Mouse (Mus musculus): ENCODE data around the gene Antxr1.

The Antxr1 gene

DNA sequence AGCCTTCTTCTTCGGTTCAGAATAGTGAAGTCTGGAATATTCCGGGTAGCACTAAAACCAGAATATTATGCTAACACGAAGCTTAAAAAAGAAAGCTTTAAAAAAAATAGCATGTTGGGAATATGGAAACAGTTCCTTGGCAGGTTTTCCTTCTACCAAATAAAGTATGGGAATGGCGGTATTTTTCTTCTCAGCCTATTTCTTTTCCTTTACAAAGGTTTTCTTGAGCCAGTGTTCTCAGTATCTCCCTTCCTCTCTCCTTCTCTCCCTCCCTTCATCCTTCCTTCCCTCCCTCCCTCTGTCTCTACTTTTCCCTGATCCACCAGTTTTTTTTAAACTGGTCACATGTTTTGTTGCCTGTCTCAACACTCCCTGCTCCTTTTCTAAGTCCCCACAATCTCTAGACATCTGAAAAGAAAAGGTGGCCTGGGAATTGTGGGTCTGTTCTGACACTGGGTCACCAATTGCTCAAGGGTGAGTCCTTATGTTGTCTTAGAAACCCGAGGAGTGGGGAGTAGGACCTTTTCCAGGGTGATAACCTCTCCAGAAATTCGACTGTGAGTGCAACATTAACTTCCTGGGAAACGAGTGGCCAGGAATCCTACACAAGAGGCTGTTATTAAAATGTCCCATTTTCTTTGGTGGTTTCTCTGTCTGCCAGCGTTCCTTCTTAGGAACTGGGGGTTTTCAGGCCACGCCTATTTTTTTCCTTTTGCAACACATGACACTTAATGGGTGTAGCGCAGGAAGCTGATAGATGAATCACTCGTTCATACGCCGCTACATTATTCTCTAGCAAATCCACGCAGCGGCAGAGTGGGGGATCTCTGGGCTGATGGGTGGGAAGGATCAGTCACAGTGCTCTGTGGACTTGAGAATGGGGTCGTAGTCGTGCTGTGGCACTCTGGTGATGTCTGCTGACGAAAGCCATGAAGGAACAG, 42.4 kb downstream of the Antxr1 start:
- ATAC-seq (ENCODE audit: low TSS enrichment), result peak; percentile 69

DNA sequence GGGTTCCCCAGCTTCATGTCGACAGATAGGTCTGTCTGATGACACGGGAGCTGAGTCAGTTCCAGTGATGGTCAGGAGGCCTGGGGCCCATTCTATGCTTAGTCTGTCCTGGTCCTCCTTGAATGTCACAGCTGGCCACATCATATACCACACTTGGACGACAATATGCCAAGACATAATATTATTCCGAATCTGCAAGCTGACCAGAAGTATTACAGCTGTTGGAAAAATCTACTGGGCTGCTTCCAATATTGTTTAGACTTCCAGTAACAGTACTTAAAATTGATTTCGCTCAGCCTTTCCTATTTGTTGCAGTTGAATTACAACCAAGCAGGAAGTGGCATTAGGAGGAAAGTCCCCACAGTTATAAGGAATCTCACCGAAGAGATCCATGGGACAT, 48.4 kb downstream of the Antxr1 start:
- ATAC-seq (ENCODE audit: low TSS enrichment), result no peak

GRCm38 (mm10) chr6:87285365-87285749, 50.3 kb downstream of the Antxr1 start:
- ATAC-seq (ENCODE audit: low TSS enrichment), result no peak

DNA sequence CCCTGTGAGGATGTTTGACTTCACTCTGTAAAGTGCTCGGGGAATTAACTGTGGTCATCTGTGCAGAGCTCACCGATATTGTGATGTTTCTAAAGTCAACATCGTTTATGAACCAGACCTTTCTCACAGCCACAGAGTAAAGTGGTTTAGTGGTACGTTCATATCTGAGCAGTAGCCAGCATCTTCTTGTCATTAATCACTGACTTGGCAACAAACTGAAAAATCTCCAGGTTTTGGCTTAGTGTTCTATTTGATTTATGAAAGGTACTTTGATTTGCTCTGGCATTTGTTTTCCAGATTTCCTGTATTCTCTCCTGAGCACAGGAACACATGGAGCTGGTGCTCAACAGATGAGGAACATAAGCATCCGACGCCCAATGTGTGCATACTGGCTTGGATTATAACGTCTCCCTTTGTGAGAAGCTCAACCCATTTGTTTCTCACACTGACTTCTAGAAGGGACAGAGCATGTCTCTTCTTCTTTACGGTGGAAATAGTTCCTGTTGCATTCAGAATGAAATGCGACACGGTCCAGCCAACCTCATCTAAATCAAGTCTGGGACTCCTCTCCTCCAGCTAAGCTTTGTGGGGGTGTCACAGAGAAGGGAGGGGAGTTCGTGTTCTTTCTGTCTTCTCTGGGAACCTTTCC, 50.8 kb downstream of the Antxr1 start:
- no peak; the same call in 1 of the 2 replicates for ATAC-seq (ENCODE audit: low TSS enrichment)

GRCm38 (mm10) chr6:87282346-87282781, 53.3 kb downstream of the Antxr1 start:
- no peak for ATAC-seq (ENCODE audit: low TSS enrichment)

DNA sequence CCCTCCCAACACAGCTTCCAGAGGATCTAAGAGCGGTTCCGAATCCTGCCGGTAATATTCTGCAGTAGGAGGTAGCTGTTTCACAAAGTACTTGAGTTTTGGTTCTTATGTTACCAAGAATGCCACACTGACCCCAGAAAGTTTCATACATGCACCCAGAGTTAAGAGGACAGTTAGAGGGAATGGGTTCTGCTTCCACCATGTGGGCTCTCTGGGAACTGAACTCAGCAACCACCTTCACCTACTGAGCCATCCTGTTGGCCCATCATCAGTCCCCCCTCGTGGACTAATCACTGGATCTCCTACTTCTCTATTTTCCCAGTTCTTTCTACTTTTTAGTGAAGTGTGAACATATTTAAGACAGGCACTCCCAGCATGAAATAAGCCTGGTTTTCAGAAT, 53.9 kb downstream of the Antxr1 start:
- no peak for ATAC-seq (ENCODE audit: low TSS enrichment)

DNA sequence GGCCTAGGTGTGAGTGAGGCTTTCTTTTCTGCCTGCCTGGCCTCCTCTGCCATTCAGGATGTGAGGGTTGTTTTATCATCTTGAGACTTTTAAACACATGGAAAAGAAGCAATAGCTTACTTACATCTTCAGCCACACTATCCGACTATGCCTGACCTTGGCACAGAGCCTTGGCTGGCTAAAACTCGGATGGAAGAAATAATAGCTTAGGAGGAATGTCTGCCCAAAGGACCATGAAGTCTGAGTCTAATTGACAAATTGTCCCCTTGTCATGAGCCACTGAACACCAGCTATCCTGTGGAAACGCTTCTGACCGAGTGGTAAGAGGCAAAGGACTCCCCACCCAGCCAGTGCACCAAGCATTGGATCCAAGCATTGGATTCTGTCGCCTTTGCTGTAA, 57.5 kb downstream of the Antxr1 start:
- no peak for ATAC-seq (ENCODE audit: low TSS enrichment)

DNA sequence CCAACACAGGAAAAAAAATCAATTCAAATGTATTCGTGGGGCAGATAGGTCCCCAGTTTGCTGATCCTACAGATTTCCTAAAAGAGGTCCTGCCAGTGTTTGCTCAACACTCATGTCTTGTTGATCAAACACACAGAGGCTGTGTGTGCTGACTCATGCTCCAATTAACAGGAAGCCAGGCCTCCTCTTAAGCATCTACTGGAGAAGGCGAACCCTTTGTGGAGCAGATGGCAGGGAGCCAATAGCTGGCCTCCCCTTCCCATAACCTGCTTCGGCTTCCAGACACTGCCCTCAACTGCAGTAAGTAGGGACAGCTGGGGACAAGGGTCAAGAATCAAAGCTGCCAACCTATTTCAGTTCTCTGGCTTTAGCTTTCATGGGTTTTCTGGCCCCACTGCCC, 58.1 kb downstream of the Antxr1 start:
- ATAC-seq (ENCODE audit: low TSS enrichment), result no peak

DNA sequence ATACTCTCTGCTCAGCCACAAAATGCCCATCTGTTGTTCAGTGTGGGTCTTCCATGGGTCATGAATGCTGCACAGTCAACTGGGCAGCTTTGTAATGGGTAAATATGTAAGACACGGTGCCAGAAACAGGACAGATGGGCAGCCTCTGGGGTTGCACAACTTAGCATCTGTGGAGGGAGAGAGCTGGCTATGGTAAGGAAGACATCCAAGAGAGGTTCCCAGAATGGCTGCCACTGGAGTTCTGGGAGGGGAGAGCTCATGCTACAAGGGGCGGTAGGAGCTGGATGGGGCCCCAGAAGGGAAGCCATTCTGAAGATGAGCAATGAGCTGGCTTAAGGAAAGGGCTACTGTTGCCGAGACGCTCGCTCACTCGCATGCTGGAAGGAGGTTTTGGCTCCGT, 58.7 kb downstream of the Antxr1 start:
- ATAC-seq (ENCODE audit: low TSS enrichment), result peak; percentile 76

GRCm38 (mm10) chr6:87274779-87275178, 60.8 kb downstream of the Antxr1 start:
- ATAC-seq (ENCODE audit: low TSS enrichment), result no peak

- no peak for ATAC-seq (ENCODE audit: low TSS enrichment)
These were observed 61.8 kb downstream of the Antxr1 start for GRCm38 (mm10) chr6:87273791-87274190.

DNA sequence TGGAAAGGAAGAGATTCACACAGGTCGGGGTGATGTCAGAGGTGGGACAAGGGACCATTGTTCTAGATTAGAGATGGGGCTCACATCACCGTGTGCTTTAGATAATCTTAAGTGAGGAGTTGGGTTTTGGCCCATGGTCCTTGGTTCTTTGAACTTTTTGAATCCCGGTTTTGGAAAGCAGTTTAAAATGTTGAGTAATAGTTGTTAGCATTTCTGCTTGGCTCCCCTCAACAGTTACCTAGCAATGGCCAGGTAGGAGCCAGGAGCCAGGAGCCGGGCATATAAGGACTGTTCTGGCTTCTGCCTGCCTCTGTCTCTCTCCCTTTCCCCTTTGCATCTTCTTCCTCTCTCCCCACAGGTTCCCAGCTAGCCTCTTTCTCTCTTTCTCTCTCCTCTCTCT, 62.5 kb downstream of the Antxr1 start:
- no peak for ATAC-seq (ENCODE audit: low TSS enrichment)

DNA sequence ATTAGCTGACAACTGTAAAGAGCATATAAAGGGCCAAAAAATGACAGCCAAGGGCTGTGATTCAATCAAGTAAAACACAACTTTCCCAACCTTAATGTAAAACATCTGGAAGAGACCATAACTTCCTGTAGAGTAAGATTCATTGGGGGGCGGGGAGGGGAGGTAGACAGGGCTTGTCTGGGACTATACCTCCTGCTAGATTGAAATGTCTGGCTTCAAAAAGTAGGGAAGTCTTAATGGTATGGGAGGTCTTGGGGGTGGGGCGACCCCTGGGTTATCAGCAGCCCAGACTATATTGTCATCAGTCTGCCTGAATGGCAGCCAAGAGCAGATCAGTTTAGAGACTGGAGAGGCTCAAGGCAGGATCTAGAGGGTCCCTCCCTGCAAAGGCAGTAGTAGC, 63.4 kb downstream of the Antxr1 start:
- ATAC-seq (ENCODE audit: low TSS enrichment), result no peak

DNA sequence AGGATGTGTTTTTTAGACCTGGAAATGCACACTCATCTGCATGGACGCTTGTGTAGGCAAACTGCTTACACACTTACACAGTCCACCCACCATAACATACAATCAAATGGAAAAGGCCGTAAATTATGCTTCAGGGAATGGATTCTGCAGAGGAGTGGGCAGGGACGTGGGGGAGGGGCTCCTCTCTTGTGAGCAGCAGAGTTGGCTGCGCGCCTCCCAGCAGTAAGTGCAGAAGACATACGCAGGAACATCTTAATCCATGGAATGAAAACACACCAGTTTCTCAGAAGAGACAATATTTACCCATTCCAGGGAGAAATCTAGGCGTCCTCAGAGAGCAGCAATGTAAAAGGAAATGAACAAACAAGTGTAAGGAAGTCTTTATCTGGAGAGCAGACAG, 65.2 kb downstream of the Antxr1 start:
- ATAC-seq (ENCODE audit: low TSS enrichment), result peak; percentile 87

DNA sequence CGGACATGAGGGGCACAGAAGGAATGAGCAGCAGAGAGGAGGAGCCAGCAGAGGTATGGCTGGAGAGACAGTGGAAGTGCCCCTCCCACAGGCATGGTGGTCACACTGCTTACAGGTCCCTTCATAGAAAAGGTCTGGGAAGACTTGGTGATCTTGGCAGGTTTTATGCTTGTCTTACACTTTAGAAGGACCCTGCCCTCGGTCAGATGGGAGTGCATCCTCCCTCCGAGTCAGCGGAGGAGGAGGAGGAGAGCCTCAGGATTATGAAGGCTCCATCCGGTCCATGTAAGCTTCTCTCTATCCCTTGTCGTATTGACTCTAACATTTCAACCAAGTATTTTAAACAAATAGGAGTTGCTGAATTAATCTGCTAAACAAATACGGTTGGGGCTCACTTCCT, 65.7 kb downstream of the Antxr1 start:
- ATAC-seq (ENCODE audit: low TSS enrichment), result no peak

- ATAC-seq (ENCODE audit: low TSS enrichment), result no peak
These were observed 73.0 kb downstream of the Antxr1 start for GRCm38 (mm10) chr6:87262666-87263065.

GRCm38 (mm10) chr6:87258976-87259375, 76.6 kb downstream of the Antxr1 start:
- ATAC-seq (ENCODE audit: low TSS enrichment), result no peak

- ATAC-seq (ENCODE audit: low TSS enrichment), result peak; percentile 75
These were observed 77.4 kb downstream of the Antxr1 start for GRCm38 (mm10) chr6:87257981-87258775.

GRCm38 (mm10) chr6:87257471-87257870, 78.2 kb downstream of the Antxr1 start:
- ATAC-seq (ENCODE audit: low TSS enrichment), result no peak

GRCm38 (mm10) chr6:87255668-87256067, 80.0 kb downstream of the Antxr1 start:
- no peak for ATAC-seq (ENCODE audit: low TSS enrichment)

GRCm38 (mm10) chr6:87254756-87255155, 80.9 kb downstream of the Antxr1 start:
- ATAC-seq (ENCODE audit: low TSS enrichment), result no peak

DNA sequence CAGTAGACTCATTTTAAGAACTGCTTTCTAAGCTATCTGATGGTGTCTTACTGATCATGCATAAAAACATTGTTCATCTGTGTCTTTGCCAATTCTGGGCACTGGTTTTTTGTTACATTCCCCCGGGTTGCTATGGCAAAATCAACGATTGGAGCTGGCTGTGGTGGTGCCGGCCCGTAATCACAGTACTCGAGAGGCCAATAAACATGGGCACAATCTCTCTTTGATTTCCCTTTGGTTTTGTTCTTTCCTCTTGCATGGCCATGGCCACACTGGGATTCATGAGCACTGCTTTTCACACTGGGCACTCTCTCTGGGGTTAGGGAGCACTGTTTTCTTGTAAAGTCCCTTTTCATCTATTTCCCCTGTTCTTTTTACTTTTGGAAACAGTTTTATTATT, 83.9 kb downstream of the Antxr1 start:
- ATAC-seq (ENCODE audit: low TSS enrichment), result no peak

Measured in frontal cortex, adult (tissue).